Mouse (Mus musculus): Measurements from ENCODE around the gene Cntfr. TPM values are rescaled to one million over a fixed set of nuclear protein-coding genes. Genes with fewer than 3 reads are reported as not detected.

Gene Cntfr
- polyA plus RNA-seq, 1 experiment, result not detected

GRCm38 (mm10) chr4:41639214-41639841 is 57.6 kb downstream of the Cntfr start:
- Histone ChIP-seq H3K4me1 (ENCODE audit: control insufficient read depth, insufficient read depth, low read length) (peaks cover 51% of the 10 kb centered on the region), H3K27ac (ENCODE audit: insufficient read depth, low read depth, low read length) (peak overlapping the region; percentile 76), H3K4me3 (ENCODE audit: insufficient read depth, low read depth, low read length) (peak overlapping the region; percentile 69)
- no peak for TF ChIP-seq CTCF (IDR thresholded peaks at IDR 0.05; ENCODE audit: insufficient read depth, low read depth, low read length)
- TF ChIP-seq POLR2A (IDR thresholded peaks at IDR 0.05; ENCODE audit: insufficient read depth, low read depth, low read length), result no peak
- WGBS, result 6% methylated on average over 10 of the region's 10 CpGs

GRCm38 (mm10) chr4:41638828-41639213 is 58.1 kb downstream of the Cntfr start:
- WGBS, result 73% methylated on average over 6 of the region's 6 CpGs
- H3K4me1 ChIP-seq (ENCODE audit: control insufficient read depth, insufficient read depth, low read length), result peaks cover 53% of the 10 kb centered on the region
- TF ChIP-seq POLR2A (IDR thresholded peaks at IDR 0.05; ENCODE audit: insufficient read depth, low read depth, low read length) (no peak), CTCF (IDR thresholded peaks at IDR 0.05; ENCODE audit: insufficient read depth, low read depth, low read length) (no peak)
- no peak overlapping the region; the same call in 1 of the 2 replicates for H3K27ac ChIP-seq (ENCODE audit: insufficient read depth, low read depth, low read length)
- peak overlapping the region; percentile 69 for H3K4me3 ChIP-seq (ENCODE audit: insufficient read depth, low read depth, low read length)

- TF ChIP-seq POLR2A (IDR thresholded peaks at IDR 0.05; ENCODE audit: insufficient read depth, low read depth, low read length), result no peak
- TF ChIP-seq CTCF (IDR thresholded peaks at IDR 0.05; ENCODE audit: insufficient read depth, low read depth, low read length), result no peak
- Histone ChIP-seq H3K27ac (ENCODE audit: insufficient read depth, low read depth, low read length) (no peak overlapping the region; the same call in 1 of the 2 replicates), H3K4me3 (ENCODE audit: insufficient read depth, low read depth, low read length) (peak overlapping the region; percentile 69), H3K4me1 (ENCODE audit: control insufficient read depth, insufficient read depth, low read length) (peaks cover 53% of the 10 kb centered on the region)
- WGBS, result 85% methylated on average over 10 of the region's 10 CpGs
These were observed 58.6 kb downstream of the Cntfr start for GRCm38 (mm10) chr4:41638186-41638731.

- Histone ChIP-seq H3K4me3 (ENCODE audit: insufficient read depth, low read depth, low read length) (no peak overlapping the region), H3K27ac (ENCODE audit: insufficient read depth, low read depth, low read length) (peak overlapping the region; percentile 23; the same call in 1 of the 2 replicates), H3K4me1 (ENCODE audit: control insufficient read depth, insufficient read depth, low read length) (peaks cover 59% of the 10 kb centered on the region)
- 75% methylated on average over 10 of the region's 10 CpGs for WGBS
- TF ChIP-seq POLR2A (IDR thresholded peaks at IDR 0.05; ENCODE audit: insufficient read depth, low read depth, low read length) (no peak), CTCF (IDR thresholded peaks at IDR 0.05; ENCODE audit: insufficient read depth, low read depth, low read length) (no peak)
These were observed 59.8 kb downstream of the Cntfr start for GRCm38 (mm10) chr4:41636882-41637635.

- Histone ChIP-seq H3K4me3 (ENCODE audit: insufficient read depth, low read depth, low read length) (no peak overlapping the region), H3K27ac (ENCODE audit: insufficient read depth, low read depth, low read length) (peak overlapping the region; percentile 23; the same call in 1 of the 2 replicates), H3K4me1 (ENCODE audit: control insufficient read depth, insufficient read depth, low read length) (peaks cover 66% of the 10 kb centered on the region)
- WGBS, result 64% methylated on average over 7 of the region's 7 CpGs
- no peak for TF ChIP-seq CTCF (IDR thresholded peaks at IDR 0.05; ENCODE audit: insufficient read depth, low read depth, low read length)
- no peak for TF ChIP-seq POLR2A (IDR thresholded peaks at IDR 0.05; ENCODE audit: insufficient read depth, low read depth, low read length)
These were observed 60.5 kb downstream of the Cntfr start for GRCm38 (mm10) chr4:41636366-41636765.

GRCm38 (mm10) chr4:41635906-41636305 is 61.0 kb downstream of the Cntfr start:
- WGBS, result 65% methylated on average over 2 of the region's 2 CpGs
- Histone ChIP-seq H3K27ac (ENCODE audit: insufficient read depth, low read depth, low read length) (0 out of 2 replicates have a peak overlapping the region, but pooled peaks have one; percentile 4), H3K4me3 (ENCODE audit: insufficient read depth, low read depth, low read length) (no peak overlapping the region), H3K4me1 (ENCODE audit: control insufficient read depth, insufficient read depth, low read length) (peaks cover 70% of the 10 kb centered on the region)
- TF ChIP-seq CTCF (IDR thresholded peaks at IDR 0.05; ENCODE audit: insufficient read depth, low read depth, low read length) (no peak), POLR2A (IDR thresholded peaks at IDR 0.05; ENCODE audit: insufficient read depth, low read depth, low read length) (no peak)

GRCm38 (mm10) chr4:41635224-41635623 is 61.7 kb downstream of the Cntfr start:
- Histone ChIP-seq H3K4me3 (ENCODE audit: insufficient read depth, low read depth, low read length) (no peak overlapping the region), H3K4me1 (ENCODE audit: control insufficient read depth, insufficient read depth, low read length) (peaks cover 69% of the 10 kb centered on the region), H3K27ac (ENCODE audit: insufficient read depth, low read depth, low read length) (no peak overlapping the region)
- WGBS, result 82% methylated on average over 8 of the region's 8 CpGs
- TF ChIP-seq CTCF (IDR thresholded peaks at IDR 0.05; ENCODE audit: insufficient read depth, low read depth, low read length), result no peak
- TF ChIP-seq POLR2A (IDR thresholded peaks at IDR 0.05; ENCODE audit: insufficient read depth, low read depth, low read length), result no peak

- Histone ChIP-seq H3K4me1 (ENCODE audit: control insufficient read depth, insufficient read depth, low read length) (peaks cover 69% of the 10 kb centered on the region), H3K27ac (ENCODE audit: insufficient read depth, low read depth, low read length) (no peak overlapping the region), H3K4me3 (ENCODE audit: insufficient read depth, low read depth, low read length) (no peak overlapping the region)
- TF ChIP-seq POLR2A (IDR thresholded peaks at IDR 0.05; ENCODE audit: insufficient read depth, low read depth, low read length) (no peak), CTCF (IDR thresholded peaks at IDR 0.05; ENCODE audit: insufficient read depth, low read depth, low read length) (no peak)
- WGBS, result 81% methylated on average over 8 of the region's 8 CpGs
These were observed 62.3 kb downstream of the Cntfr start for GRCm38 (mm10) chr4:41634631-41635030.

- no peak overlapping the region for H3K27ac ChIP-seq (ENCODE audit: insufficient read depth, low read depth, low read length)
- H3K4me3 ChIP-seq (ENCODE audit: insufficient read depth, low read depth, low read length), result no peak overlapping the region
- peaks cover 64% of the 10 kb centered on the region for H3K4me1 ChIP-seq (ENCODE audit: control insufficient read depth, insufficient read depth, low read length)
- 84% methylated on average over 9 of the region's 9 CpGs for WGBS
- TF ChIP-seq POLR2A (IDR thresholded peaks at IDR 0.05; ENCODE audit: insufficient read depth, low read depth, low read length) (no peak), CTCF (IDR thresholded peaks at IDR 0.05; ENCODE audit: insufficient read depth, low read depth, low read length) (no peak)
These were observed 63.9 kb downstream of the Cntfr start for GRCm38 (mm10) chr4:41633001-41633400.
